Mouse (Mus musculus) heart, embryonic 14.5 days (tissue): ENCODE data around the gene Jmy. TPM values are rescaled to one million over a fixed set of nuclear protein-coding genes. Genes with fewer than 3 reads are reported as not detected.

Experiments
- ATAC-seq: fragments of 200-750 bp; cut with Nextera tagmentation; 2 replicates; pipeline ENCODE4 v1.8.0; 2017; ENCODE audit warnings: low read depth, moderate TSS enrichment; ENCODE audit not compliant: insufficient number of reproducible peaks, insufficient read depth, low FRiP score
- H3K27ac ChIP-seq, 2 experiments: fragments of 200-500 bp in 1 of 2; fragments of 300-500 bp in 1 of 2; sonication (generic) in 1 of 2; replicated peaks in 1 of 2; 2 replicates each; pipeline ENCODE4 v1.5.1; 2012 to 2014; ENCODE audit warnings: low read depth in 2 of 2, low read length in 2 of 2, control low read depth in 1 of 2, mild to moderate bottlenecking in 1 of 2, mixed read lengths in 1 of 2; ENCODE audit not compliant: control insufficient read depth in 1 of 2, insufficient read depth in 1 of 2
- H3K27me3 ChIP-seq: fragments of 300-500 bp; sonication (generic); 2 replicates; pipeline ENCODE4 v1.6.1; 2014; ENCODE audit warnings: mild to moderate bottlenecking, low read length, control low read depth; ENCODE audit not compliant: control insufficient read depth, insufficient read depth
- H3K36me3 ChIP-seq: fragments of 300-500 bp; sonication (generic); 2 replicates; pipeline ENCODE4 v1.6.1; 2014; ENCODE audit warnings: mild to moderate bottlenecking, control low read depth, low read length, mixed read lengths; ENCODE audit not compliant: control insufficient read depth, insufficient read depth
- H3K4me1 ChIP-seq, 2 experiments: fragments of 200-500 bp in 1 of 2; fragments of 300-500 bp in 1 of 2; sonication (generic) in 1 of 2; 2 replicates each; pipeline ENCODE4 v1.6.1; 2012 to 2014; ENCODE audit warnings: low read length in 2 of 2, control low read depth in 1 of 2, mixed read lengths in 1 of 2; ENCODE audit not compliant: control insufficient read depth in 2 of 2, insufficient read depth in 2 of 2
- H3K4me2 ChIP-seq: fragments of 300-500 bp; sonication (generic); 2 replicates; pipeline ENCODE4 v1.6.1; 2014; ENCODE audit warnings: mild to moderate bottlenecking, low read length
- H3K4me3 ChIP-seq, 2 experiments: fragments of 200-500 bp in 1 of 2; fragments of 300-500 bp in 1 of 2; sonication (generic) in 1 of 2; 2 replicates each; pipeline ENCODE4 v1.5.1; 2012 to 2014; ENCODE audit warnings: low read length in 2 of 2, mild to moderate bottlenecking in 2 of 2, control low read depth in 1 of 2, low read depth in 1 of 2, moderate library complexity in 1 of 2; ENCODE audit not compliant: control insufficient read depth in 1 of 2, insufficient read depth in 1 of 2
- H3K9ac ChIP-seq: fragments of 300-500 bp; sonication (generic); 2 replicates; pipeline ENCODE4 v1.6.1; 2014; ENCODE audit warnings: mild to moderate bottlenecking, low read length
- H3K9me3 ChIP-seq: fragments of 300-500 bp; sonication (generic); 2 replicates; pipeline ENCODE4 v1.6.1; 2016; ENCODE audit warnings: low read length, control low read depth; ENCODE audit not compliant: control insufficient read depth
- WGBS: fragments of 180-500 bp; shearing (Covaris S2); extraction: QIAGEN DNeasy Blood & Tissue Kit; methylation state at CpG from one replicate; pipeline ENCODE4 v1.1.7; 2014; 5-methylcytosine and 5-hydroxymethylcytosine counted together
- polyA plus RNA-seq: library from polyadenylated mRNA; unstranded; fragments of >200 nt; fragmentation: Nextera tagmentation; extraction: Ambion mirVana; gene quantifications from 2 replicates; pipeline ENCODE4 v1.2.1, GENCODE M21; 2014

The Jmy gene
- polyA plus RNA-seq, 1 experiment from 2014 or later: 10.4 TPM

GRCm38 (mm10) chr13:93418292-93418691 is 81.3 kb downstream of the Jmy start:
- Histone ChIP-seq H3K36me3 (no peaks in the 10 kb centered on the region), H3K27ac (no peak overlapping the region), H3K9ac (no peak overlapping the region), H3K4me2 (no peak overlapping the region), H3K9me3 (no peaks in the 10 kb centered on the region), H3K4me3 (no peak overlapping the region), H3K4me1 (no peaks in the 10 kb centered on the region), H3K27me3 (no peaks in the 10 kb centered on the region)
- no peak for ATAC-seq
- 87% methylated on average over 2 of the region's 2 CpGs for WGBS

GRCm38 (mm10) chr13:93415055-93415454 is 84.6 kb downstream of the Jmy start:
- Histone ChIP-seq H3K4me3 (no peak overlapping the region), H3K9ac (no peak overlapping the region), H3K4me2 (no peak overlapping the region), H3K27me3 (no peaks in the 10 kb centered on the region), H3K36me3 (no peaks in the 10 kb centered on the region), H3K4me1 (peaks cover 0 to 9% of the 10 kb centered on the region in 2 experiments; a peak in 2 of 4 replicates), H3K9me3 (no peaks in the 10 kb centered on the region), H3K27ac (no peak overlapping the region)
- WGBS: 80% methylated on average over 5 of the region's 5 CpGs
- no peak for ATAC-seq

- H3K4me1 ChIP-seq: peaks cover 0 to 9% of the 10 kb centered on the region in 2 experiments; a peak in 2 of 4 replicates
- H3K27ac ChIP-seq: no peak overlapping the region; a peak in 1 of 4 replicates
- ATAC-seq: no peak
- WGBS: 54% methylated on average over 4 of the region's 4 CpGs
- no peaks in the 10 kb centered on the region for H3K9me3 ChIP-seq
- H3K27me3 ChIP-seq: no peaks in the 10 kb centered on the region
- no peak overlapping the region for H3K4me3 ChIP-seq
- no peak overlapping the region for H3K9ac ChIP-seq
- H3K4me2 ChIP-seq: no peak overlapping the region
- peaks cover 26% of the 10 kb centered on the region for H3K36me3 ChIP-seq
These were observed 89.3 kb downstream of the Jmy start for GRCm38 (mm10) chr13:93410343-93410742.

GRCm38 (mm10) chr13:93406855-93407254 is 92.8 kb downstream of the Jmy start:
- H3K9me3 ChIP-seq: no peaks in the 10 kb centered on the region
- H3K36me3 ChIP-seq: peaks cover 39% of the 10 kb centered on the region
- H3K27ac ChIP-seq: no peak overlapping the region
- H3K4me3 ChIP-seq: no peak overlapping the region
- 68% methylated on average over 5 of the region's 5 CpGs for WGBS
- no peak overlapping the region for H3K9ac ChIP-seq
- no peak for ATAC-seq
- H3K4me2 ChIP-seq: no peak overlapping the region
- no peaks in the 10 kb centered on the region for H3K27me3 ChIP-seq
- H3K4me1 ChIP-seq: peaks cover 0 to 13% of the 10 kb centered on the region in 2 experiments; a peak in 2 of 4 replicates

DNA sequence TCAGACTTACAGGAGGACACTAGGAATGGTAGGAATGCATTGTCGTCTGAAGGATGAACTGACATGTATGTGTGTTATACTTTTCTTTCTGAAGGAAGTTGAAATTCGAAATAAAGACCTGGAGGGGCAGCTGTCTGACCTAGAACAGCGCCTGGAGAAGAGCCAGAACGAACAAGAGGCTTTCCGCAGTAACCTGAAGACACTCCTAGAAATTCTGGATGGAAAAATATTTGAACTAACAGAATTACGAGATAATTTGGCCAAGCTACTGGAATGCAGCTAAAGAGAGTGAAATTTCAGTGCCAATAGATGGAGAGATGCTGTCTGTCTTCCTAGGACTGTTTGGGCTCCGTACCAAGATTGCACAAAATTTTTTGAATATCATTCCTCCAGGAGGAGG is 97.7 kb downstream of the Jmy start:
- Histone ChIP-seq H3K4me3 (no peak overlapping the region), H3K27me3 (no peaks in the 10 kb centered on the region), H3K36me3 (peaks cover 38% of the 10 kb centered on the region), H3K9me3 (peaks cover 6% of the 10 kb centered on the region), H3K27ac (0 out of 4 replicates have a peak overlapping the region, but pooled peaks of 1 of the 2 experiments have one; percentile 6), H3K4me1 (peaks cover 0 to 16% of the 10 kb centered on the region in 2 experiments; a peak in 2 of 4 replicates), H3K4me2 (no peak overlapping the region), H3K9ac (no peak overlapping the region)
- no peak for ATAC-seq
- WGBS: 75% methylated on average over 7 of the region's 7 CpGs

DNA sequence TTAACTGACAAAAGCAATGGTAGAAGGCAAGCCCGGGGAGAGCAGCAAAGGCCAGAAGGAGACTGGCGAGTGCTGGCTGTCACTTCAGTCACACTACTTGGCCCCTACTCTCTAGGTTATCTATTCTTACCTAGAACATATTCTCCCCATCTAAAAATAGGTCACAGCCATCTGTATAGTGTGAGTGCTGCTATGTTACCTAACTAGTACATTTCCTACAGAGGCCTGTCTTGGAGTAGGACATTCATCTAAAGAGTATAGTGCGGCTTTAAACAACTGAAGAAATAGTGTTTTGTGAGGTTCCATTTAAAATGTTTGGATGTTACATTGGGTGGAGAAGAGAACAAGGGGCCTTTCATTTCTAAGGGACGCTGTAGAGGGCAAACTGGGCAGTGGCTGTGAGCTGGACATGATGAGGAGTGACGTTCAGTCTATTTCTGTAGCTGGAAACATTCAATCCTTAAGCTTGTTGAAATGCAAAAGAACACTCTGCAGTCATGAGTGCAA is 99.8 kb downstream of the Jmy start:
- 26% methylated on average over 5 of the region's 5 CpGs for WGBS
- peaks cover 6% of the 10 kb centered on the region for H3K9me3 ChIP-seq
- H3K27me3 ChIP-seq: no peaks in the 10 kb centered on the region
- no peak overlapping the region for H3K9ac ChIP-seq
- H3K4me3 ChIP-seq: no peak overlapping the region
- peaks cover 0 to 16% of the 10 kb centered on the region in 2 experiments; a peak in 2 of 4 replicates for H3K4me1 ChIP-seq
- H3K27ac ChIP-seq: peak overlapping the region; percentile 94 to 95
- peaks cover 37% of the 10 kb centered on the region for H3K36me3 ChIP-seq
- H3K4me2 ChIP-seq: peak overlapping the region; percentile 37; the same call in 1 of the 2 replicates
- ATAC-seq: peak; percentile 92

GRCm38 (mm10) chr13:93389242-93389625 is 110.4 kb downstream of the Jmy start:
- no peaks in the 10 kb centered on the region for H3K27me3 ChIP-seq
- ATAC-seq: peak; percentile 82; the same call in 1 of the 2 replicates
- no peak overlapping the region for H3K9ac ChIP-seq
- no peak overlapping the region for H3K4me3 ChIP-seq
- WGBS: 18% methylated on average over 2 of the region's 2 CpGs
- H3K27ac ChIP-seq: peak overlapping the region; percentile 60 to 70; a peak in 3 of 4 replicates
- peaks cover 22% of the 10 kb centered on the region for H3K36me3 ChIP-seq
- H3K9me3 ChIP-seq: no peaks in the 10 kb centered on the region
- no peak overlapping the region for H3K4me2 ChIP-seq
- H3K4me1 ChIP-seq: peaks cover 2 to 21% of the 10 kb centered on the region in 2 experiments; a peak in 3 of 4 replicates
